Mouse (Mus musculus): Measurements from ENCODE around the gene Cyp24a1.
"Not testable (repeated sequence)": the region's sequence is repeated elsewhere in the genome, so short reads cannot be mapped to it uniquely, and the experiment has no call there.

The Cyp24a1 gene

DNA sequence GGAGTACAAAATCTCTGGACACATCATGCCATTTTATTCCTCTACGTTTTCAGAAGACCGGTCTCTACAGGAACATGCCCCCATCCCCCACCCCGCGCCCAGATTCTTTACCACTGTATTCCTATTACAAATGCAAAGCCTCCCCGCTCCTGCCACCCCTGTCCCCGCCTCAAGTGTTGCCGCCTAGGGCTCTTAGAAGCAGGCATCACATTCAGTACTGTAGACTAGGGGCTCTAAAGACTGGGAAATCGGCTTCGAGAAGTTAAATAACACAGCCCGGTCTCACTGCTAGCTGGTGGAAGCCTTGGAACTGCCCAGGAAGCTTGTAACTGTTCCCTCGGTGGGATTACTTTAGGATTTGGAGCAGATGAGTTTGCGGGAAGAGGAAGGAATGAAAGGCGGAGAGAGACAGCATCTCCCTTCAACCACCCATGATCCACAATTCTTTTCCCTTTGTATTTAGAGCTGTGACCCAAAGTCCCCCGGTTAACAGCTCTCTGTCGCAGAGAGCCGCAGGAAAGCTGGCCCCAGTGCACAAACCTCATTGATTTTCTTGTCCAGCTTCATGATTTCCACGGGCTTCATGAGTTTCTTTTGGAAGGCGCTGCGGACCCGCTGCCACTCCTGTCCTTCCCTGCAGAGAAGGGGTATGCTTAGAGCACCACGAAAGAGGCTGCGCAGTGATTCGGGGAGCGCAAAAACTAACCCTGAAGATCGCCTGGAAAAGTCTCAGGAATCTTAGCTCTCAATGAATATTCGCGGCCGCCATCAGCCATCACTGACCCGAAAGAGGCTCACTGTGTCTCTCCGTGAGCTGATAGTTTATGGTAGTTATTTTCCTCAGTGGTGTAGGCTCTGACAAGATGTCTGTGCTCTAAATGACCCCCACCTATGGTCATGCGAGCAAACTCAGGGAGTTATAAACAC, 1.9 kb downstream of the Cyp24a1 start:
- no peak for DNase-seq (ENCODE audit: low spot score)

DNA sequence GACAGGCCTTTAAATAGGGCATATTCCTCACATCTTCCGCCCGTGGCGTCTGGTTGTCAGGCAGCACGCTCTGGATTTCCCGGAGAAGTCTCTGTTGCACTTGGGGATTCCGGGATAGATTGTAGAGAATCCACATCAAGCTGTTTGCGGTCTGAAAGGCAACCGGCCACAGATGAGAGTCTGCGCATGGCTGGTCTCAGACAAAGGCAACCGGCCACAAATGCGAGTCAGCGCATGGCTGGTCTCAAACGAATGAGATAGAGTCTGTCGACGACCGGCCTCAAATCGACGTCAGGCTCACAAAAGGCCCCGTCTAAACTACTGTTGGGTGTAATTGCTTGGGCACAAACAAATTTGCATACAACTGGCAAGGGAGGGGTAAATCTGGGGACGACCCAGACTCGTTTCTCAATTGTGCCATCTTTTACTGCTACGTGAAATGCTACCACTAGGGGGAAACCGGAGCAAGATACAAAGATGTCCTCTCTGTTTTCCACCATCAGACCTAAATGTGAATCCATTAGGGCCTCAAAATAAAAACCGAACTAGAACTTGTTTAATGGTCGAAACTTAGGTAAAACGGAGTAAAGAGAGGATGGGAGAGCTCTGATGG, 8.9 kb downstream of the Cyp24a1 start:
- no peak for DNase-seq (ENCODE audit: low spot score)

DNA sequence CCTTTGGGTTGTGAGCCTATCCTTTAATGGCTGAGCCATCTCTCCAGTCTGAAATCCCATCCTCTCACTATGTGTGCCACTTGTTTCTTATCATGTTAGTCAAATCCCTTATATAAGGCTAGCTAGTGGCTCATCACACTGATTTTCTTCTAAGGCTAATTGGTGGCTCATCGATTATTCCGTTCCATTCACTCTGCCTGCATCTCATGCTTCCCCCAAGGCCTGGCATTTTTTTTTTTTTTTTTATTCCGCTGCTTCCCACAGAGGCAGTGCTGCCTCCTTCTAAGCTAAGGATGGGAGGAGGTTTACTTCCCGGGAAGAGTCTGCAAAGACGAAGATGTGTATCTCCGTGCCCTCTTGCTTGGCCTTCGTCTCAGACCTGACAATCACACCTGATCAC, 9.7 kb downstream of the Cyp24a1 start:
- DNase-seq (ENCODE audit: low spot score) = no peak

DNA sequence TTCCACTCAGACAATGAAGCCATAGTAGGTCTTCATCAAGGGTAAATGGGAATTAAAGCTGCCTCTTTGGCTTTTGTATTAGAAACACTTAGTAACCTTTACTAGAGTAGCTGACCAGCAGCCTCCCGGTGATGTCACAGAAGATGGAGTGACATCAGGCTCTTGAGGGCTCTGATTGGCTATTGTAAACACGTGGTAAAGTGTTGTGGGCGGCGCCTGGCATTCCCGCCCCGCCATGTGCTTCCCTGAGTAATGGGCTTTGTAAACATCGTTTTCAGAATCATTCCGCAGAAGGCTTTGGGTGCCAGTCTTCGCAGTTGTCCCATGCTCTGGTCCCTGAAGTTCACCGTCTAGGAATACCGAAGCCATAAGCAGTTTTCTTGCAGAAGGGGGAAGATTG, 13.0 kb downstream of the Cyp24a1 start:
- no peak for DNase-seq (ENCODE audit: low spot score)

DNA sequence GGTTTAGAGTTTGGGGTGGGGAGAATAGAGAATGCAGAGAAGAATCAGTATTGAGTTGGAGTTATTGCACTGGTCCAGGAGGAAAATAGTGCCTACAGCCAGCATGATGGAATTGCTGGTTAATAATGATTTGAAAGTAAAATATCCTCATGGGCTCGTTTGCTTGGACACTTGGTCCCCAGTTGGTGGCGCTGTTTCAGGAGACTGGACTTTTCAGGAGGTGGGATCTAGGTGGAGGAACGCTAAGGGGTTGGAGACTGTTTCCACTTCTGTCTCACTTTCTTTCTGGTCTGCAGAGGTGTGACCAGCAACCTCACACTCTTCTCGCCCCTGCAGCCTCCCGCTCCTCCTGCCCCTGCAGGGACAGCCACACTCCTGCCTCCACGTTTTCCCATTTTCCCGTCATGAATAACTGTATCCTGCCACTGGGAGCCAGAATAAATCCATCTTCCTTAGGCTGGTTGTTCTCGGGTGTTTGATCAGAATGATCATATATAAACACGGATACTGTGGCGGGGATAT, 14.9 kb downstream of the Cyp24a1 start:
- no peak for DNase-seq (ENCODE audit: low spot score)

DNA sequence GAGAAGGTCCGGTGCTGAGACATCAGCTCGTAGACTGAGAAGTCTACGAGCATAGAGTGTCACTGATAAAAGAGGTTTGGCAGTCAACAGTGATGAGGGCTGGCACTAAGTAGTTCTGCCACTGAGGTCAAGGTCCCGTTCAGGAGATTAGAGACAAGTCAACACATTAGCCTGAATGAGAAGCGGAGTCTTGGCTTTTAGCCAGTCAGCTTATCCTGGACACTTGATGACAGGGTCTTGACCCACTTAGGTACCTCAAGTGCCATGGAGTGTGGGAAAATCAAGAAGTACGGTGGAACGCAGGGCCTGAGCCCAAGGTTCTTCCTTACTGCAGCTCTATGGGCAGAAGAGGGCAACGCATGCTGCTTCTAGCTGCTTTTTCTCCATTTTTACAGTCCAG, 20.3 kb downstream of the Cyp24a1 start:
- no peak for DNase-seq (ENCODE audit: low spot score)

DNA sequence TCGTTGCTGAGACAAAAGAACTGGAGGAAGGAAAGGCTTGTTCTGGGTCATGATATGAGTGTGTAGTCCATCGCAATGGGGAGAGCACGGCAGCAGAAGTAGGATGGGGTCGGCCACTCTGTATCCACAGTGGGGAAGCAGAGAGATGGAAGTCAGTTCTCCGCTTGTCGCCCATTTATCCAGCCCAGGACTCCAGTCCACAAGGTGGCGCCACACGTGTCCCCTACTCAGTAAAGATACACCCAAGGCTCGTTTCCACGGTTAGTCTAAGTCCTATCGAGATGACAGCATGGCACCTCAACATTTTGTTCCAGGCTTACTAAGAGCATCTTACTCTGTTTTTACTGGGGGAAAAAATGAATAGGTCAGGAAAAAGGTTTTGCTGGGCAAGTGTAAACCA, 20.7 kb downstream of the Cyp24a1 start:
- no peak for DNase-seq (ENCODE audit: low spot score)

DNA sequence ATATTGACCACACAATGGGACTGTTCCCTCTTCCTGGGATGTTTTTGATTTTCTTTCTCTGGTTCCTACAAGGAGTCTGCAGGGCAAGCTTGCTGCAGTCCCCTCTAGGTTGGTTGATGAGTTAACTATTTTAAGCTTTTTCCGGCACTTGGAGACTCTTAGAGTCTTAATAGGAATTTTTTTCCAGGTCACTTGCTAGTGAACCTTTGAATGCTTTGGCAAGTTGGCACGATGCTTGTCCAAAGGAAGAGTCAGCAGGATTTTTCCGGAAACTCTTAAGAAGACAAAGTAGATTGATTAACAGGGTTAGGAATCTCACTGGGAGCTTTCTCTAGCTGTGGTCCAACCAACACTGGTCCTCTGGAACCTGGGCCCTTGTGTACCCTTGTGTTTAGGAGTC, 21.8 kb downstream of the Cyp24a1 start:
- DNase-seq (ENCODE audit: low spot score) = no peak

DNA sequence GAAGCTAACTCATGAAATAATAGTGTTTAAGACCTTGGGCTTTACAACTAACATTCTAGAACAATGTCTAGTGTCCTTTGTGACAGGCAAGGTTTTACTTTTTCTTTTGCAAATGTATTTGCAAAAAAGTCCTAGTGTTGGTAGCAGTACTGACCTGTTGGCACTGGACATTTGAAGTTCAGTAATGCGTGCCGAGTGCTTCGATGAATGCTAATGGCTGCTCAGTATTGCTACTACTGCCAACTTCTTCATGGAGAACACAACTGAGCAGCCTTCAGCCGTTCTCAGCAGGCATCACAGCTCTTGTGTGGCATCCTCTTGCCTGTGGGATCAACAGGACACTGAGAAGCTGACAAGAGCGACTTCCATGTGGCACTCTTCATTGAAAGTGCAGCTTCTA, 22.8 kb downstream of the Cyp24a1 start:
- DNase-seq (ENCODE audit: low spot score) = no peak

DNA sequence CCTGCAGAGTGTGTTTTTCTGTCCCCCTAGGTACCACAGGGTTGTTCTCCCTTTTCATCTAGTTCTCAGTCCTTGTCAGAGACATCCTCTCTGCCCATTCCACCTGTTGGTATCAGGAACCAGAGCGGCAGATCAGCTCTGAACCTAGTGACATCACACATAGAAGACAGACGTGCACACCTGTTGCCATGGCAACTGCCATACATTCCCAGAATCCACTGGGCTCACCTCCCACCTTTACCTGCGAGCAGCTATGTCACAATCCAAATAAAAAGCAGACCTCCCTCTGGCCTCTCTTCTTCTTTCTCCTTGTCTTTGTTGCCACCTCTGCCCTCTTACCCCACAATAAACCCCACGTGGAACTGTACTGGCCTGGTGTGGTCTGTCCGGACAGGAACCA, 26.4 kb downstream of the Cyp24a1 start:
- no peak for DNase-seq (ENCODE audit: low spot score)

DNA sequence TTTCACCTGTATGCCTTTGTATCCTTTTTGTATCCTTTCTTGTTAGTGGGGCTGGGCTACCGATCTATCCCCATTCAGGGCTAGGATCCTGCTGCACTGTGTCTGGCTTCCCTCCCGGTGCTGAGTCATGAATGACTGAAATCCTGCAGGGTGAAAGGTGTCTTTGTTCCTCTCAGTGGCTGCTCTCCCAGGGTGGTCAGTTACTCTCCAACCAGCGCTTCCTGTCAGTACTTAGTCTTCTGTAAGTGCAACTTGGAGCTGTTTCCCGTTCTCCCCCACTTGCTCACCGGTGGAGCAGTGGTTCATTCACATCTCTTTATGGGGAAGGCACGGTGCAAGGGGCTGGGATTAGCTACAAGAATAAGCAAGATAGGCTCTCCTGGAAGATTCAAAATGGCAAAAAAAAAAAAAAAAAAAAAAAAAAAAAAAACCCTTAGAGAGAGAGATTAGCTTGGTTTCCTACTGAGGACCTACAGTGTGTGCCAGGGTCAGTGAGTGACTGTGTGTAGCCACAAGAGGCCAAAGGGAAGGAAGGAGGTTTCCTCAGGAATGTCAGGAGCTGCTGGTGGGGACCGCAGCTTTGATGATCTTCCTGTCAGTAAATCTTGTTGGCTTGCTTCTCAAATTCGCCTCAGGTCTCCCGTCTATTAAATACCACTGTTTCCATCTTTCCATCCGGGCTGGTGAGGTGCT, 27.2 kb downstream of the Cyp24a1 start:
- DNase-seq (ENCODE audit: low spot score) = peak; percentile 25

DNA sequence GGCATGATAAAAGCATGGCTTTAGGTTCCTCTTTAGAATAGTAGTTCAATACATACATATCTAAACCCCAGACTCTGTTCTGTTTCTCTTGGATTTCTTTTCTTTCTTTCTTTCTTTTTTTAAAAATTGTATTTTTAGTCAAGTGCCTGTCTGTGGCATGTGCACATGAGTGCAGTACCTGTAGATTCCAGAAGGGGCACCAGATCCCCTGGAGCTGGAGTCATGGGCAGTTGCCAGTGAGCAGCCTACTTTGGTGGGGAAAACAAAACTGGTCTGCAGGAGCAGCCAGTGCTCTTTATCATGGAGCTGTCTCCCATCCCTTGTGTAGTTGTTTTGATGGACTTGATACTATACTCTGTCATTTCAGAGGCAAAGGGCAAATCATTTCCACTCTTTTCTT, 28.9 kb downstream of the Cyp24a1 start:
- DNase-seq (ENCODE audit: low spot score) = no peak

DNA sequence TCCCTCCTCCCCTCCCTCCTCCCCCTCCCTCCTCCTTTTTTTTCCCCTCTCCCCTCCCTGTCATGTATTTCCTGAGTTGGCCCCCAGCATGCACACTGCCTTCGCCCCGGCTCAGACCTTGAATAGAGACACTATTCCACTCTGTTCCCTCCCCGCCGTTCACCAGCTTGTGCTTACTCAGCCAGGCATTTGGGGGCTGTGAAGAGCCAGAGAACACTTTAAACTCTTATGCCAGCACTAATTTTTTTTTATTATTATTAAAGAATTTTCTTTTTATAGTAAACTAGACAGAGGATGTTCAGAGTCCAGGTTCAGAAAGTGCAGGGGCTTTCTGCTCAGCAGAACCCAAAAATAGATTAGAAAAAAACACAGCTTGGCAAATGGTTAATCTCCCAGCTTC, 32.1 kb downstream of the Cyp24a1 start:
- DNase-seq (ENCODE audit: low spot score) = no peak

DNA sequence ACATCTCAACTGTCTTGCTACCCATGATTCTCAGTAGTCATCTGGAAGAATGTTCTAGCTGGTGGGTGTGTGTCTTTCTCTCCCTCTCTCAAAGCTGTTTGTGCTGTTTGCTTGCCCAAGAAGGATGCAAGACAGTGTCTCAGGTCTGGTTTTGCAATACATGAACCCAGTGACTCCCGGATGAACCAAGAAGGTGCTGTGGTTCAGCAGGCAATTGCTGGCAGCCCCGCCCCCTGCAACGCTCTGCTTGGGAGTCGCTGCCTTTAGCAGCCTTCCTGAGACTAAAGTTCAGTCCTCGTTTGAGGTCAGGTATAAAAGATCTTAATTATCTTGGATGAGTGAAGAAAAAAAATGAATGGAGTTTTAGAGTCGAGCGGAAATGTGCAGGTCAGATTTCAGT, 35.3 kb downstream of the Cyp24a1 start:
- DNase-seq (ENCODE audit: low spot score) = no peak

DNA sequence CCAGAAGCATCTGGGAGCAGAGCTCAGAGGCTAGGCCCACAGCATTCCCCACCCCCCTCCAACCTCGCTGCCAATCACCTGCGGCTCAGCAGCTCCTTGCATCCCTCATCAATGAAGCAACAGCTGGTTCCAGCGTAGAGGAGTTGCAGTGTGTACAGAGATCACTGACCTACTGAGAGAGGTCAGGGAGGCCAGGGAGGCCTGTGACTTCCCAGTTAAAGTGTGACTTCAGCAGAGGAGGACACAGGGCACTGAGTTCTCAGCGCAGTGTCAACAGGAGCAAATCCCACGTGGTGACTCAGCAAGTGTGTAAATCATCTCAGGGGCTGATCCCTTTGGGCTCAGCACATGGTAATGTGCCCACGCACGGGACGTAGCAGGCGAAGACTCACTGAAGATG, 37.1 kb downstream of the Cyp24a1 start:
- DNase-seq (ENCODE audit: low spot score) = no peak

DNA sequence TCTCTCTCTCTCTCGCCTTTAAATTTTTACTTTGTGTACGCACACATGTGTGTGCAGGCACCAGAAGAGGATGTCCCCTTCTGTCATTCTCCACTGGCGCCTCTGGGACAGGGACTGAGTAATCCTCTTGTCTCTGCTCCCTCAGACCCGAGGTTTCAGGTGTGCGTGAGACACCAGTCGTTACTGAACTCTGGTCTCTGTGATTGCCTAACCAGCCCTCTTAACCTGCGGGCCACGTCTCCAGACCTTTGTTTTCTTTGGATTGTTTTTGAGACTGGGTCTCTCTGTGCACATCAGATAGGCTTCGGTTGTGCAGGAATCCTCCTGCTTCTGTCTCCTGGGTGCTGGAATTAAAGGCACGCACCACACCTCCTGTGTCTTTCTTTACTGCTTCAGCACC, 37.8 kb downstream of the Cyp24a1 start:
- no peak for DNase-seq (ENCODE audit: low spot score)

DNA sequence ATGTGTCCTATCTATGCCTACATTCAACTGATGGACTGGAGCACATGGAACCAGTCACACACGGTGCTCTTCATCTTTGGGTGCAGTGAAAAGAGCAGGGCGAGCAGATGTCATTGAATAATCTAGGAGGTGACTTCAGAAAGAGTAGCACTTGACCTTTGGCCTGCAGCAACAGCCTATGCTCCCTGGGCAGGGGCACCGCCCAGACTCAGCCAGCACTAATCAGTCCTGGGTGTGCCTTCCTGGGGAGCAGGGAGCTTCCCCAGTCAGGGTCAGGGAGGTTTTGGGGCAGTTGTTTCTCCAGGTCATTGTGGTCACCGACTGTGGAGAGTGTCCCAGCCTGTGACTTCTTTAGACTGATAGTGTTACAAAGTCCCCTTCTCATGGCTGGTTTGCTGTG, 43.1 kb downstream of the Cyp24a1 start:
- DNase-seq (ENCODE audit: low spot score) = not testable (repeated sequence)

DNA sequence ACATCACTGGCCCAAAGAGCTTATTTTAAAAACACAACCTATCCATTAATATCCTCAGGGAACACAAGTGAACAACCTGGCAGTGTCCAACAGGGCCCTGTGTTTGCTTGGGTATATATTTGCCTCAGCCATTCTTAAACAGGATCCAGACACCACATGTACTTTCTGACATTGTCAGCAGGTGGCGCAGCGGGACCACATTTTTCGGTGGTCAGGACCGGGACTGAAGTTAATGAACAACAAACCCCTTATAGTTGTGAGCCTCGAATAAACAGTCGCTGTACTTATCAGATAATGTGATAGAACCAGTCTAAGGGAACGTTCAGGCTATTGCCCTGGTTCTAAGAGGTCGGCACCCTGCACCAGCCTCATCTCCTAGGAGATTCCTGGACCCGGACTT, 46.0 kb downstream of the Cyp24a1 start:
- DNase-seq (ENCODE audit: low spot score) = peak; percentile 77

DNA sequence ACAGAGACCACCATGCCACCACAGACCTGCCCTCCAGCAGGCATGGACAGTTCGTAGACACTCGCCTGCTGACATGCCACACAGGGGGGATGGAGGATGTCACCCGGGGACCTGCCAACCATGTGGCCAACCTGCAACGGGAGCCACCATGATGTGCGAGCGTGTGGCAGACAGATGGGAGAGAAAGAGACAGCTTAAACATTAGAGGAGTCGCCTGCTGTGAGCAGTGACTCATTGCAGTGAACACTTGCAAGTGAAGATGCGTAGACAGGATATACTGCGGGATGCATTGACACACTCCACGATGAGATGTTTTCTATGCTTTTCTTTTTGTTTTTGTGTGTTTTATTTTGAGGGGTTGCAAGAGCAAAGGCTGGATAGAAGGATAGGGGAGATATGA, 49.3 kb downstream of the Cyp24a1 start:
- no peak for DNase-seq (ENCODE audit: low spot score)

DNA sequence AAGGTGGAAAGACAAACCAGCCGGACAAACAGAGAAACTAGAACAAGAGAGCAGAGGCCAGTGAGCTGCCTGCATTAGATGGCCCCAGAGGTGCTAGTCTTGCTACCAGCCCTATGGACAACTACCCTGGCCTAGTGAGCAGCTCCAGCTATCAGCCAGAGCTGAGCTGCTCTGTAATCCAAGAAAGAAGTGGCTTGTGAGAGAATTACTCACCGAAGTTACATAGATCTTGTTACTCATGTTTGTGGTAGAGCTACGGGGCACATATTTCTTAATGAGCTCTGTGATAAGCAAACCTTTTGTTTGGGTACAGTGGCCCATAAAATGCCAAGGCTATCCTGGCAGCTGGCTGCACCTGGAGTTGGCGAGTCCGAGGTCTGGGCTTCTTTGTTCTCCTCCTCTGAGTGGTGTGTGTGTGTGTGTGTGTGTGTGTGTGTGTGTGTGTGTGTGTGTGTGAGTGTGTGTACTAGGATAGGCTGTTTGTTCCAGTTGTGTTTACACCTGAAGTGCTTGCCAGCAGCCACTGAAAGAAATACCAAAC, 50.0 kb downstream of the Cyp24a1 start:
- no peak for DNase-seq (ENCODE audit: low spot score)

DNA sequence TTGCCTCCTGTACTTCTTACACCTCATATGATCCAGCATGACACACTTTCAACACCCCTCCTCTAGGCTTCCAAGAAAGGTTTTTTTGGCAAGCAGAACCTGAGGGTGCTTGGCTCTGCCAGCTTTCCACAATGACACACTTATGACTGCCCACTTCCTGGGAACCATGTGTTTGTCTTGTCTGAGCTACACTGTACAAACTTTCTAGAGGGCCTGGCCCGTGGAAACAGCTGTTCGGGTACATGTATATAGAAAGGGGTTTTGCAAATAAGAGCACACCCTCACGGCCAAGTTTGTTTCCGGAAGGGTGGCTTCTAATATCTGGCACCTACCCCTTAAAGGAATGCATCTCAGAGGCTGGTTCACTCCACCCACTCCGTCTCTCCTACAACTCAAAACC, 51.1 kb downstream of the Cyp24a1 start:
- DNase-seq (ENCODE audit: low spot score) = no peak

DNA sequence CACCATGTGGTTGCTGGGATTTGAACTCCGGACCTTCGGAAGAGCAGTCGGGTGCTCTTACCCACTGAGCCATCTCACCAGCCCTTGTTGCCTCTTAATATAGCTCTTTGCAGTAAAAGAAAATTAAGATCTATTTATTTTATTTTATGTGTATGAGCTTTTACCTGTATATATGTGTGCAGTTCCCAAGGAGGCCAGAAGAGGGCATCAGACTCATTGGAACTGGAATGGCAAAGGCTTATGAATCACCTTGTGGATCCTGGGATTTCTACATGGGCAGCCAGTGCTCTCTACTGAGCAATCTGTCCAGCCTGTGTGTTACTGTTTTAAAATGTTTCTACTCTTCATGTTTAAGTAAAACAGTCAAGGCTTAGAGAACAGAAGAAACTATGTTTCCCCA, 54.4 kb downstream of the Cyp24a1 start:
- DNase-seq (ENCODE audit: low spot score) = no peak

DNA sequence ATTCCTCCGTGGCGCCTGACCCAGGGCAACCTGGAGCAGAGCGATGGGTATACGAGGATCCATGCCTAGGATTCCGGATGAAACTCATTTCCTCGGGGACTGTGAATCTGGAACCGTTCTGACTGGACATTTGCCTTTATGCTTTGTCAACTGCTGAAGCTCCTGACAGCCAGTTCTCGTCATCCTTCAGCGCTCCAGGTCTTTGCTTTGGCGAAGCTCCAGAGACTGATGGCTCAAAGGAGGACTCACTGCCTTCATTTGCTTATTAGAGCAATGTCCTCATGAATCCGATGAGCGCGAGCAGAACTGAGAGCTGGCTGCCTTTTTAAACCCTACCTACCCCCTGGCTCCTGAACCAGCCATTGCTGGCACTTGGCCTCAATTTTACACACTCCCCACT, 58.2 kb downstream of the Cyp24a1 start:
- no peak for DNase-seq (ENCODE audit: low spot score)
